Comparison of ENCODE assay signal across 15 mouse cellular contexts in the genomic region with DNA sequence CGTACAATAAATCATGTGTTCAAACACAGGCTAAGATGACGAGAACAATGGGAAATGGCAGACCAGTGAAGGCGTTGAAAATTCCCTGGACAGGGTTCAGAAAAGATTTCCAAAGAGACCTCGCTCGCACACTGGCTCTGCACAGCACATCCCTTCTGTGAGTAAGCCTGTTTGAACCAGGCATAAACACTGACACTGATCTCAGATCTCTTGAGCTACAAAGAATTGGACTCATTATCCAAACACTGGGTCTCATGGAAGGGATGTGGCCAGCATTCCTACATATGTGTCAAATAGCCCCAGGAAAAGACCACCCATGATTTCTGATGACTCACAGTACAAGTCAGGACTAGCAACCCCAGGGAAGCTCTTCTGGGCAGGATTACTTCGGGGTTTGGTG. TPM values are rescaled to one million over a fixed set of nuclear protein-coding genes. Genes with fewer than 3 reads are reported as not detected.
DNase-seq lines count a peak whose midpoint lies in the region; ATAC-seq and TF ChIP-seq lines count a peak whose summit lies in the region.
"Had no signal": no experiment of that assay in that cellular context is flagged by ENCODE, and none has a peak within 500 bp of the region (broad histone marks: within the 10 kb centered on the region; RNA-seq: fewer than 3 reads in every experiment).

No protein-coding gene starts in this region.

- TF ChIP-seq CTCF in C2C12 (IDR thresholded peaks at IDR 0.05; ENCODE audit: control insufficient read depth, insufficient read depth, insufficient read length) = no peak

- peaks cover 2% of the 10 kb centered on the region; the same call in 1 of the 2 replicates for H3K9me3 ChIP-seq in kidney, embryonic 16.5 days (ENCODE audit: low read length)
- H3K9me3 ChIP-seq: neural tube, embryonic 13.5 days had no signal

- no peaks in the 10 kb centered on the region for H3K4me1 ChIP-seq in kidney, embryonic 16.5 days (ENCODE audit: insufficient read depth, low read length)

- no peaks in the 10 kb centered on the region for H3K27me3 ChIP-seq in kidney, embryonic 16.5 days (ENCODE audit: insufficient read depth, low read length)
- H3K27me3 ChIP-seq in C2C12 (ENCODE audit: control insufficient read depth, insufficient read depth, insufficient read length) = no peaks in the 10 kb centered on the region
- H3K27me3 ChIP-seq: neural tube, embryonic 13.5 days had no signal

- peak; percentile 39; the same call in 1 of the 2 replicates for ATAC-seq in kidney, embryonic 16.5 days (ENCODE audit: low FRiP score, low TSS enrichment)

- peaks cover 6% of the 10 kb centered on the region for H3K79me2 ChIP-seq in C2C12 (ENCODE audit: control insufficient read depth, insufficient read depth)

- DNase-seq in kidney, adult 18-20 months = no peak
- DNase-seq in adipocyte (ENCODE audit: low spot score) = peak; percentile 31
- DNase-seq in lung, postnatal 25 days (ENCODE audit: low spot score) = peak; percentile 23
- no peak for DNase-seq in adrenal gland, adult (ENCODE audit: inconsistent age in 2 of 2, low spot score in 1 of 2)
- no peak for DNase-seq in spleen, postnatal 10 days (ENCODE audit: low spot score in 2 of 2)
- no peak for DNase-seq in adrenal gland, postnatal 4 days (ENCODE audit: low spot score in 2 of 2)
- DNase-seq: cerebellum, adult 8-10 months; heart, adult 2 months; kidney, postnatal 25 days; liver had no signal

- no peak overlapping the region for H3ac ChIP-seq in C2C12 (ENCODE audit: control insufficient read depth, insufficient read length, low read depth)

- H3K27ac ChIP-seq in kidney, embryonic 16.5 days (ENCODE audit: low read length) = no peak overlapping the region
- H3K27ac ChIP-seq: heart, adult 2 months; hindbrain, embryonic 10.5 days; neural tube, embryonic 13.5 days had no signal

- no peaks in the 10 kb centered on the region for H3K36me3 ChIP-seq in kidney, embryonic 16.5 days (ENCODE audit: insufficient read depth, low read length)
- H3K36me3 ChIP-seq in C2C12 (ENCODE audit: control insufficient read depth, insufficient read depth) = no peaks in the 10 kb centered on the region
- H3K36me3 ChIP-seq: hindbrain, embryonic 10.5 days; neural tube, embryonic 13.5 days had no signal

- H3K4me3 ChIP-seq in kidney, embryonic 16.5 days (ENCODE audit: low read length) = no peak overlapping the region
- no peak overlapping the region for H3K4me3 ChIP-seq in C2C12 (ENCODE audit: insufficient read depth, poor library complexity, severe bottlenecking)
- H3K4me3 ChIP-seq: heart, adult 2 months; hindbrain, embryonic 10.5 days; neural tube, embryonic 13.5 days had no signal

- H3K79me3 ChIP-seq in C2C12 (ENCODE audit: low read depth) = peaks cover 2% of the 10 kb centered on the region

- H3K9ac ChIP-seq in kidney, embryonic 16.5 days (replicated peaks; ENCODE audit: low read length) = no peak overlapping the region
- H3K9ac ChIP-seq: neural tube, embryonic 13.5 days had no signal

- 69% methylated on average over 6 of the region's 6 CpGs for WGBS in kidney, embryonic 16.5 days

- H3K4me2 ChIP-seq in kidney, embryonic 16.5 days (replicated peaks; ENCODE audit: low read depth, low read length) = no peak overlapping the region
- H3K4me2 ChIP-seq: neural tube, embryonic 13.5 days had no signal

TF ChIP-seq in C2C12, 6 proteins besides CTCF, POLR2A, EP300 and RAD21:
- TF ChIP-seq MAX (IDR thresholded peaks at IDR 0.05) (peak; percentile 66), FOSL1 (IDR thresholded peaks at IDR 0.05; ENCODE audit: insufficient read depth, low read length, poor library complexity, severe bottlenecking) (peak; percentile 82), MYOD1 (IDR thresholded peaks at IDR 0.05; ENCODE audit: control insufficient read depth, insufficient read length, low read depth) (no peak), CEBPB (IDR thresholded peaks at IDR 0.05; ENCODE audit: low read depth) (peak; percentile 56), USF1 (IDR thresholded peaks at IDR 0.05; ENCODE audit: low read depth) (no peak), MYOG (IDR thresholded peaks at IDR 0.05; ENCODE audit: control insufficient read depth, extremely low read depth, insufficient read length) (no peak)

RNA-seq across cellular contexts. Expression of a gene that starts 16.3 kb away (rescaled TPM):
- not detected in 2 replicates for polyA plus RNA-seq in kidney, embryonic 16.5 days (2015; fragmentation: Nextera tagmentation; extraction: Ambion mirVana)
- 1.3 TPM for polyA plus RNA-seq in C2C12 (2012; fragmentation: generic; extraction: Trizol)
- total RNA-seq in adrenal gland, postnatal 4 days (2021) = not detected
- total RNA-seq: left cerebral cortex, adult 18-20 months had no signal
- polyA plus RNA-seq: hindbrain, embryonic 10.5 days; neural tube, embryonic 13.5 days had no signal

Comparison
In these comparisons a context has a peak if more than half of its experiments do, and no peak if none do; other contexts are left out.
1. DNase-seq: peak in adipocyte (single experiment) and lung, postnatal 25 days (single experiment); none in kidney, adult 18-20 months (single experiment), adrenal gland, adult (0 of 2), spleen, postnatal 10 days (0 of 2) and adrenal gland, postnatal 4 days (0 of 2).